Mouse (Mus musculus): ENCODE data around the gene Ttll1. TPM values are rescaled to one million over a fixed set of nuclear protein-coding genes. Genes with fewer than 3 reads are reported as not detected.

Ttll1 gene
- polyA plus RNA-seq (2014; fragmentation: Nextera tagmentation; extraction: Ambion mirVana), result 90.0 and 90.4 TPM in 2 replicates

DNA sequence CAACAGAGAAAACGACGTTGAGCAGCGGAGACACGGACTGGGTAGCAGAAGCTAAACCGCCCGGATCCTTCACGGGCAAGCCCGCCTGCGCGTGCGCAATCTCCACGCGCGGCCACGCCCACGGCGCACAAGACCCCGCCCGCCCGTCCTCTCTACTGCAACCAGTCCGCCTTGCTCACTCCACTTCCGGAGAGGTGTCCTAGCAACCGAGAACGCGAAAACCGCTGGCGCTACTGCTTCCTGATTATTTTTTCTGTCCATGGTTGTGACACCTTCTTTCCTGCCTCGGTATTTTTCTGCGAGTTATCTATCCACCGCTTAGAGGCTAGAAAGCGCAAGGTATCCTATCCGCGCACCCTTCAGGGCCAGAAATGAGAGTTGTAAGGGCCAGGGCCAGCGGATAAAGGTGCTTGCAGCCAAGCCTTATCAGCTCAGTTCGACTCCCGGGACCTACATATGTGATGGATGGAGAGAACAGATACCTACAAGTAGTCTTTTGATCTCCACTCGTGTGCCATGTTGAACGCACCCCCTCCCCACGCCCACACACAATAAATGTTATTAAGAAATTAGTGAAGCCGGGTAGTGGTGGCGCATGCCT is at the start of gene Ttll1:
Gene Ttll1, minus strand, starts transcription at position 89 of the 601 bp plus-strand sequence.
- peak within 1 kb of the TSS; percentile 62 for H3K9ac ChIP-seq (replicated peaks; ENCODE audit: low read depth, low read length)
- H3K4me1 ChIP-seq (ENCODE audit: control insufficient read depth, insufficient read depth, low read length), result peaks cover 7% of the 10 kb centered on the region; the same call in 1 of the 2 replicates
- H3K9me3 ChIP-seq (ENCODE audit: control insufficient read depth, low read length), result no peaks in the 10 kb centered on the region
- H3K4me2 ChIP-seq (ENCODE audit: low read depth, low read length), result peak within 1 kb of the TSS; percentile 57
- peak within 1 kb of the TSS; percentile 52 for H3K4me3 ChIP-seq (ENCODE audit: low read depth, low read length)
- 14% methylated on average over 37 of the region's 41 CpGs for WGBS
- peak; percentile 97 for ATAC-seq (ENCODE audit: low read depth)
- H3K36me3 ChIP-seq (ENCODE audit: control insufficient read depth, insufficient read depth, low read length), result no peaks in the 10 kb centered on the region
- no peaks in the 10 kb centered on the region for H3K27me3 ChIP-seq (ENCODE audit: control insufficient read depth, insufficient read depth, low read length)
- peak within 1 kb of the TSS; percentile 92 for H3K27ac ChIP-seq (ENCODE audit: low read depth, low read length)

DNA sequence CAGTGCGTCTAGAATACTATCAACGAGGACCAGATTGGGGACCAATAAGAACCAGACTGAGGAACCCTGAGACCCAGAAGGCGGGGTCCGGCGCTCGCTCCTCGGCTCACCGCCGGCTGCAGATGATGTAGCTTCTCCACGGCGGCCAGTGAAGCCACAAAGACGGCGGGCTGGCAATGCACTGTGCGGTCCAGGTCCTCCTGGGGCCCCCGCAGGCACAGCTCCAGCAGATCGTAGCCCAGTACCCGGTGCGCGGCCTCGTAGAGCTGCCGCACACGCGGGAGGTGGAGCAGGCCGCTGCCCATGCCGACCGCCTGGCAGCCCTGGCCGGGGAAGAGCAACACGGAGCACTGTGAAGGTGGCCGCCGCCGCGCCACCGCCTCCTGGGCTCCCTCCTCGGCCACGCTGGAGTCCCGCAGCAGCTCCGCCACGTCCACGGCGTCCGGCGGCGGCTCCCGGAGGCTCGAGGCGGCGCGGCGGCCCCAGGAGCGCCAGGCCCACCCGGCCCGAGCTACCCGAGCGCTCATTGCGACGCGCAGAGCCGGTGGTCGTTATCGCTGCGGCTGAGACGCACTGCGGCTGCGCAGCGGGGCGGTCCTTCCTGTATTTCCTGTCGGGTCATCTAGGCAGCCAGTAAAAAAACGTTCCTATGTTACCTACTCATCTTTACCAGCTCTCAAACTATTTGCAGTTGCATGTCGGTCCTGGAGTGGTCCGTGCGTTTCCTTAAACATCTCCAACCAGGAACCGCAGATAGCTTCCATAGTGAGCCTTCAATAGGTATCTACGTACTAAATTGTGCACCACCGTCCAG is 44.7 kb upstream of the Ttll1 start:
- under 1% methylated on average over 71 of the region's 74 CpGs for WGBS
- Histone ChIP-seq H3K4me3 (ENCODE audit: low read depth, low read length) (peak overlapping the region; percentile 87), H3K27me3 (ENCODE audit: control insufficient read depth, insufficient read depth, low read length) (no peaks in the 10 kb centered on the region), H3K9ac (replicated peaks; ENCODE audit: low read depth, low read length) (peak overlapping the region; percentile 97), H3K36me3 (ENCODE audit: control insufficient read depth, insufficient read depth, low read length) (peaks cover 4% of the 10 kb centered on the region; the same call in 1 of the 2 replicates), H3K4me1 (ENCODE audit: control insufficient read depth, insufficient read depth, low read length) (0 out of 2 replicates have a peak, but pooled peaks cover 5% of the 10 kb centered on the region), H3K27ac (ENCODE audit: low read depth, low read length) (peak overlapping the region; percentile 93), H3K4me2 (ENCODE audit: low read depth, low read length) (peak overlapping the region; percentile 70), H3K9me3 (ENCODE audit: control insufficient read depth, low read length) (no peaks in the 10 kb centered on the region)
- ATAC-seq (ENCODE audit: low read depth), result peak; percentile 93

DNA sequence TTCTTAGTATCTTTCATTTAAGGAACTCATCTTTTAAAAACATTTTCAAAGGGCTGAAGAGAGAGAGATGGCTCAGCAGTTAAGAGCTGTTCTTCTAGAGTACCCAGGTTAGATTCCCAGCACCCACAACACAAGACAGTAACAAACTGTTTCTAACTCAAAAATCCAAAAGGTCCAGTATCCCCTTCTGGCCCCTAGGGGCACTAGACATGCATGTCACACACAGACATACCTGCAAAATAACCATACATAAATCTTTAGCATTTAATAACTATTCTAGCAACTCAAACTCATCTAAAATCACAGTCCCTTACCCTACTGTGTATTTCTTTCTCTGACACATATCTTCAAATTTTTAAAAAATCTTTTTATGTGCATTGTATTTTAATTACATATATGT is 43.1 kb upstream of the Ttll1 start:
- H3K9ac ChIP-seq (replicated peaks; ENCODE audit: low read depth, low read length), result no peak overlapping the region
- H3K27ac ChIP-seq (ENCODE audit: low read depth, low read length), result no peak overlapping the region
- no peaks in the 10 kb centered on the region for H3K9me3 ChIP-seq (ENCODE audit: control insufficient read depth, low read length)

DNA sequence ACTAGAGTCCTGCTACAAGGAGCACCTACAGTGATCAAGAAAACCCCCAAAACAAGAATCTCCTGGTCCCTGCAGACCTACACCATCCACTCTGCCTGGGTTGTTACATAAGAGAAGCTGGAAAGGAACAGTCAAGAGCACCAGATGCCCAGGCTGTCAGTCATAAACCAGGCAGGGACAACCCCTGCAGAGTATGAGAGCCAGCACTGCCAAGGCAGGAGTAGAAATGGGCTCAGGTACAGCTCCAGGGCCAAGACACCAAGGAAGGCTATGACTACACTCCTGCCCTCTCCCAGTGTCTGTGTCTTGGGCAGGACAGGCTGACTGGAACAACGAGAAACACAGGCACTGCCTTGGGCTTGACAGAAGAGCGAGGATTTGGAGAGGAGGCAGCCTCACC is 39.4 kb upstream of the Ttll1 start:
- H3K9ac ChIP-seq (replicated peaks; ENCODE audit: low read depth, low read length), result no peak overlapping the region
- H3K4me3 ChIP-seq (ENCODE audit: low read depth, low read length), result no peak overlapping the region
- whole genome bisulfite sequencing, result 89% methylated on average over 2 of the region's 2 CpGs
- no peaks in the 10 kb centered on the region for H3K9me3 ChIP-seq (ENCODE audit: control insufficient read depth, low read length)
- no peak for ATAC-seq (ENCODE audit: low read depth)
- H3K27ac ChIP-seq (ENCODE audit: low read depth, low read length), result no peak overlapping the region
- H3K36me3 ChIP-seq (ENCODE audit: control insufficient read depth, insufficient read depth, low read length), result peaks cover 36% of the 10 kb centered on the region
- no peaks in the 10 kb centered on the region for H3K27me3 ChIP-seq (ENCODE audit: control insufficient read depth, insufficient read depth, low read length)
- no peaks in the 10 kb centered on the region for H3K4me1 ChIP-seq (ENCODE audit: control insufficient read depth, insufficient read depth, low read length)
- H3K4me2 ChIP-seq (ENCODE audit: low read depth, low read length), result no peak overlapping the region

More for the DNA sequence above, 43.1 kb upstream of the Ttll1 start:
- Histone ChIP-seq H3K27me3 (ENCODE audit: control insufficient read depth, insufficient read depth, low read length) (no peaks in the 10 kb centered on the region), H3K4me2 (ENCODE audit: low read depth, low read length) (no peak overlapping the region), H3K4me1 (ENCODE audit: control insufficient read depth, insufficient read depth, low read length) (0 out of 2 replicates have a peak, but pooled peaks cover 5% of the 10 kb centered on the region), H3K36me3 (ENCODE audit: control insufficient read depth, insufficient read depth, low read length) (peaks cover 14% of the 10 kb centered on the region), H3K4me3 (ENCODE audit: low read depth, low read length) (no peak overlapping the region)
- no peak for ATAC-seq (ENCODE audit: low read depth)

DNA sequence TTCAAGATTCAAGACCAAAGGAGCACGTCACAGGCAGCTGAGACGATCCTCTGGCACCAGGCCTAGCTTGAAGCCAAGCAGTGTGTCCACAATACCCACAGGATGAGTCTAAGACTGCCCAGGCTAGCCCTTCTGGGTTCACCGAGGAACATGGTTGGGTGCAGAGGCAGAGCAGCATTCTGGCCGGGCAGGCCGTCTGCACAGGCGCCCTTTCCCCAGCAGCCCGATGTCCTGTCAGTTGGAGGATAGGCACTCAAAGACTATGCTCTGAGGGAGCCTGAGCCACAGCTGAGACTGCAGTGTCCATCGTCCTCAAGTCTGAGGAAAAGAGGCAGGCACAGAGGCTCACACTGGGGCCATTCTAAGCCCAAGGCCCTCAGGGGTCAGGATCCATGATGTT is 36.5 kb upstream of the Ttll1 start:
- H3K27me3 ChIP-seq (ENCODE audit: control insufficient read depth, insufficient read depth, low read length), result no peaks in the 10 kb centered on the region
- ATAC-seq (ENCODE audit: low read depth), result no peak
- H3K27ac ChIP-seq (ENCODE audit: low read depth, low read length), result no peak overlapping the region
- no peaks in the 10 kb centered on the region for H3K4me1 ChIP-seq (ENCODE audit: control insufficient read depth, insufficient read depth, low read length)
- peaks cover 36% of the 10 kb centered on the region for H3K36me3 ChIP-seq (ENCODE audit: control insufficient read depth, insufficient read depth, low read length)
- no peaks in the 10 kb centered on the region for H3K9me3 ChIP-seq (ENCODE audit: control insufficient read depth, low read length)
- H3K9ac ChIP-seq (replicated peaks; ENCODE audit: low read depth, low read length), result no peak overlapping the region
- H3K4me3 ChIP-seq (ENCODE audit: low read depth, low read length), result no peak overlapping the region
- 94% methylated on average over 8 of the region's 8 CpGs for WGBS
- no peak overlapping the region for H3K4me2 ChIP-seq (ENCODE audit: low read depth, low read length)

DNA sequence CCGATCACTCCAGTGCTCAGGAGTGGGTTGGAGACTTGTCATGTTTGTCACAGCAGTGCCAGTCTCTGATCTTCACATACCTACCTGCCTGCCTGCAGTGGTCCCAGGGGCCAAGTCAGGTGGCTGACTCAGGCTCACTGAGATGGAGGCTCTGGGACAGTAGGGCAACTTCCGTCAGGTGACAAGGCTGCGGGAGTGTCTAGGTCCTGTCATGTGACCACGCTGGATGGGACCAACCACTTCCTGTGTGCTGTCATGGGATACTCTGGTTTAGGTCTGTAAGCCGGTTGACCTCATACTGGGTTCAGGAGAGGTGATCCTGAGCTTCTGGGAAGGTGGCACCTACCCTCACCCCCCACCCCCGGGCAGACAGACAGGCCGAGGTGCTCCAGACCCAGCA is 35.3 kb upstream of the Ttll1 start:
- Histone ChIP-seq H3K4me1 (ENCODE audit: control insufficient read depth, insufficient read depth, low read length) (no peaks in the 10 kb centered on the region), H3K9ac (replicated peaks; ENCODE audit: low read depth, low read length) (no peak overlapping the region), H3K27me3 (ENCODE audit: control insufficient read depth, insufficient read depth, low read length) (no peaks in the 10 kb centered on the region), H3K4me3 (ENCODE audit: low read depth, low read length) (no peak overlapping the region), H3K36me3 (ENCODE audit: control insufficient read depth, insufficient read depth, low read length) (peaks cover 36% of the 10 kb centered on the region), H3K9me3 (ENCODE audit: control insufficient read depth, low read length) (no peaks in the 10 kb centered on the region), H3K4me2 (ENCODE audit: low read depth, low read length) (no peak overlapping the region), H3K27ac (ENCODE audit: low read depth, low read length) (no peak overlapping the region)
- ATAC-seq (ENCODE audit: low read depth), result no peak
- WGBS, result 93% methylated on average over 7 of the region's 7 CpGs

DNA sequence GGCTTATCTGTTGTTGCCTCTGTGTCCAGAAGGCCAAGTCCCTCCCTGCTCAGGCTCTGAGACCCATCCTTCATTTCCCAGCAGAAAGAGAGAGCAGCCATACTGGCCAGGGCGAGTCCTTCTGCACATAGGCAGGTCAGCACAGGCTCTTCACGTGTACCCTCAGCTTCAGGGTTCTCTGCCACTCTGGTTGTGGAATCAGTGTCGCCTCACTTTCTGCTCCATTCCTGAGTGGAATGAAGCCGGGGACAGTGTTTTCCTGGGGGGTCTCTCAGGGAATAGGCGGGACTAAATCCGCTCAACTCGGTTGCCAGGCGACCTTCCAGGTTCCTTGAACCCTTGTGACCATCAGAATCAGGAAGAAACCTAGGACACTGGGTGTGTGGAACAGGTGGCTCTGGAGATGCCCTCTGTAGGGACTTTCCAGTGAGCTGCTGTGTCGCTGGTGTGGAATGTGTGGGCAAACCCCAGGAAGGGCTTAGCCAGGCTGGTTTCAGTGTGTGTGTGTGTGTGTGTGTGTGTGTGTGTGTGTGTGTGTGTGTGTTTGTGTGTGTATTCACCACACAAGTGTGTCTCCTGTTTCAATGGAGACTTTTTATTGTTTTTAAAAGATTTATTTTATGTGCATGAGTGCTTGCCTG is 31.1 kb upstream of the Ttll1 start:
- Histone ChIP-seq H3K4me2 (ENCODE audit: low read depth, low read length) (no peak overlapping the region), H3K4me3 (ENCODE audit: low read depth, low read length) (no peak overlapping the region), H3K36me3 (ENCODE audit: control insufficient read depth, insufficient read depth, low read length) (peaks cover 3% of the 10 kb centered on the region), H3K4me1 (ENCODE audit: control insufficient read depth, insufficient read depth, low read length) (no peaks in the 10 kb centered on the region), H3K9ac (replicated peaks; ENCODE audit: low read depth, low read length) (no peak overlapping the region), H3K27me3 (ENCODE audit: control insufficient read depth, insufficient read depth, low read length) (no peaks in the 10 kb centered on the region), H3K27ac (ENCODE audit: low read depth, low read length) (no peak overlapping the region), H3K9me3 (ENCODE audit: control insufficient read depth, low read length) (no peaks in the 10 kb centered on the region)
- 84% methylated on average over 9 of the region's 9 CpGs for WGBS
- no peak for ATAC-seq (ENCODE audit: low read depth)

DNA sequence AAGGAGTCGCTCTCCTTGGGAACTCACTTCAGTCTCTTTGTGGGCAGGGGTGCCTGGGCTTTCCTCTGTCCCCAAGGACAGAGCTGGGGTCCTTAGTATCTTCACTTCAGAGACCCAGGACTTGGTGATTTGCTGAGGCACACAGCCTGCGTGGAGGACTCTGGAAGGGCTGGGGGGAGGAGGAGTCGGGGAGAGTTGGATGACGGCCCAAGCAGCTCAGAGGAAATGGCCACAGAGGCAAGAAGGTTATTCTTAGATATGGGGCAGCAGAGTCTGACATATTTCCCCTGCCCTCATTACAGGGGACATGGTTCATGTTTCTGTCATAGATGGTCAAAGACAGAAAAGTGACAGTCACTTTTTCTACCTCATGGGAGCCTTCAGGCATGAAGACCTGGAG is 29.2 kb upstream of the Ttll1 start:
- Histone ChIP-seq H3K4me2 (ENCODE audit: low read depth, low read length) (no peak overlapping the region), H3K4me1 (ENCODE audit: control insufficient read depth, insufficient read depth, low read length) (no peaks in the 10 kb centered on the region), H3K9ac (replicated peaks; ENCODE audit: low read depth, low read length) (no peak overlapping the region), H3K36me3 (ENCODE audit: control insufficient read depth, insufficient read depth, low read length) (no peaks in the 10 kb centered on the region), H3K9me3 (ENCODE audit: control insufficient read depth, low read length) (no peaks in the 10 kb centered on the region), H3K4me3 (ENCODE audit: low read depth, low read length) (no peak overlapping the region), H3K27me3 (ENCODE audit: control insufficient read depth, insufficient read depth, low read length) (no peaks in the 10 kb centered on the region), H3K27ac (ENCODE audit: low read depth, low read length) (no peak overlapping the region)
- 65% methylated on average over 4 of the region's 4 CpGs for WGBS
- no peak for ATAC-seq (ENCODE audit: low read depth)

DNA sequence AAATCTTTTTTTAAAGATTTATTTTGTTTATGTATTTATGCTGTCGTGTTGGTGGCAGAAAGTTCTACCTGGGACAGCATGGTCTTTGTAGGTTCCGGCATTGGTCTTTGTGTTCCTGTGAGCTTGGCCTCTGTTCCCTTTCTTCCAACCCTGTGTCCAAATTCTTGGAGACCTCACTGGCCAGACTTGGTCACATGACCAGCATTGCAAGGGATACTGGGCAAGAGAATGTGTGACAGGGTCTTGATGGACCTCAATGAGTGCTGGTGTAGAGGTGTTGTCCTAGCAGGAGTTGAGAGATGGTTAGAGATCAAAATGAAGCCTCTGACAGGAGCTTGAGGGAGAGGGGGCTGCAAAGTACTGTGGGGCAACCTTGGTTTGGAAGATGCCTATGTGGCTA is 28.2 kb upstream of the Ttll1 start:
- no peaks in the 10 kb centered on the region for H3K27me3 ChIP-seq (ENCODE audit: control insufficient read depth, insufficient read depth, low read length)
- no peak overlapping the region for H3K27ac ChIP-seq (ENCODE audit: low read depth, low read length)
- H3K36me3 ChIP-seq (ENCODE audit: control insufficient read depth, insufficient read depth, low read length), result no peaks in the 10 kb centered on the region
- no peaks in the 10 kb centered on the region for H3K9me3 ChIP-seq (ENCODE audit: control insufficient read depth, low read length)
- no peak overlapping the region for H3K4me2 ChIP-seq (ENCODE audit: low read depth, low read length)
- no peaks in the 10 kb centered on the region for H3K4me1 ChIP-seq (ENCODE audit: control insufficient read depth, insufficient read depth, low read length)
- H3K4me3 ChIP-seq (ENCODE audit: low read depth, low read length), result no peak overlapping the region
- no peak overlapping the region for H3K9ac ChIP-seq (replicated peaks; ENCODE audit: low read depth, low read length)
- ATAC-seq (ENCODE audit: low read depth), result no peak
- WGBS, result 96% methylated on average over 2 of the region's 2 CpGs
